Mouse (Mus musculus): Measurements from ENCODE around the gene Rab3b. TPM values are rescaled to one million over a fixed set of nuclear protein-coding genes. Genes with fewer than 3 reads are reported as not detected.

Gene Rab3b
- polyA plus RNA-seq, 1 experiment = 69.6 TPM

GRCm38 (mm10) chr4:108902886-108903285 is 24.0 kb downstream of the Rab3b start:
- DNase-seq (ENCODE audit: low read depth) = no peak
- TF ChIP-seq CTCF (IDR thresholded peaks at IDR 0.05; ENCODE audit: borderline replicate concordance, extremely low read depth, insufficient read depth, insufficient read length) (no peak), POLR2A (IDR thresholded peaks at IDR 0.05; ENCODE audit: borderline replicate concordance, extremely low read depth, insufficient read depth, insufficient read length, poor library complexity, severe bottlenecking) (no peak)

GRCm38 (mm10) chr4:108903346-108903745 is 24.5 kb downstream of the Rab3b start:
- no peak for DNase-seq (ENCODE audit: low read depth)
- no peak for TF ChIP-seq POLR2A (IDR thresholded peaks at IDR 0.05; ENCODE audit: borderline replicate concordance, extremely low read depth, insufficient read depth, insufficient read length, poor library complexity, severe bottlenecking)
- TF ChIP-seq CTCF (IDR thresholded peaks at IDR 0.05; ENCODE audit: borderline replicate concordance, extremely low read depth, insufficient read depth, insufficient read length) = no peak

- TF ChIP-seq POLR2A (IDR thresholded peaks at IDR 0.05; ENCODE audit: borderline replicate concordance, extremely low read depth, insufficient read depth, insufficient read length, poor library complexity, severe bottlenecking) (no peak), CTCF (IDR thresholded peaks at IDR 0.05; ENCODE audit: borderline replicate concordance, extremely low read depth, insufficient read depth, insufficient read length) (no peak)
- no peak for DNase-seq (ENCODE audit: low read depth)
These were observed 25.2 kb downstream of the Rab3b start for GRCm38 (mm10) chr4:108904076-108904475.

- no peak for TF ChIP-seq CTCF (IDR thresholded peaks at IDR 0.05; ENCODE audit: borderline replicate concordance, extremely low read depth, insufficient read depth, insufficient read length)
- TF ChIP-seq POLR2A (IDR thresholded peaks at IDR 0.05; ENCODE audit: borderline replicate concordance, extremely low read depth, insufficient read depth, insufficient read length, poor library complexity, severe bottlenecking) = no peak
- no peak for DNase-seq (ENCODE audit: low read depth)
These were observed 25.9 kb downstream of the Rab3b start for GRCm38 (mm10) chr4:108904790-108905189.

GRCm38 (mm10) chr4:108905859-108906258 is 27.0 kb downstream of the Rab3b start:
- no peak for TF ChIP-seq CTCF (IDR thresholded peaks at IDR 0.05; ENCODE audit: borderline replicate concordance, extremely low read depth, insufficient read depth, insufficient read length)
- no peak for TF ChIP-seq POLR2A (IDR thresholded peaks at IDR 0.05; ENCODE audit: borderline replicate concordance, extremely low read depth, insufficient read depth, insufficient read length, poor library complexity, severe bottlenecking)
- peak; percentile 80 for DNase-seq (ENCODE audit: low read depth)

DNA sequence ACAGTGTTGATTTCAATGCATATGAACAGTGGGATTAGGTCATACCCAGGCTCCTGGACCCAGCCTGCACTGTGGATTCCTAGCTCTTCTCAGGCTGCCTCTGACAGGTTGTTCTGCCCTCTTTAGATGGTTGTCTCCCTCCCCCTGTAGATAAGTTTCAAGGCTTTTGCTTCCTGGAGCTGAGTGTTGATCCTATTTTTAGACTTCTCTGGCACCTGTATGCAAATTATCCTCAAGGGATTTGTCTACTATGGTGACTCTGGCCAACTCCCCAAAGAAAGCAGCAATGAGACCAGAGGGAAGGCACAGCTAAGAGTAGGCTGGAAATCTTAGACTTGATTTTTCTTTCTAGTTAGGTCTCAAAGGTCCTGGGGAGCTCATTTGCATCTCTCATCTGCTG is 28.6 kb downstream of the Rab3b start:
- no peak for TF ChIP-seq CTCF (IDR thresholded peaks at IDR 0.05; ENCODE audit: borderline replicate concordance, extremely low read depth, insufficient read depth, insufficient read length)
- TF ChIP-seq POLR2A (IDR thresholded peaks at IDR 0.05; ENCODE audit: borderline replicate concordance, extremely low read depth, insufficient read depth, insufficient read length, poor library complexity, severe bottlenecking) = no peak

GRCm38 (mm10) chr4:108909872-108910425 is 31.1 kb downstream of the Rab3b start:
- TF ChIP-seq POLR2A (IDR thresholded peaks at IDR 0.05; ENCODE audit: borderline replicate concordance, extremely low read depth, insufficient read depth, insufficient read length, poor library complexity, severe bottlenecking) = no peak
- TF ChIP-seq CTCF (IDR thresholded peaks at IDR 0.05; ENCODE audit: borderline replicate concordance, extremely low read depth, insufficient read depth, insufficient read length) = no peak
- DNase-seq (ENCODE audit: low read depth) = no peak

More for the DNA sequence above, 28.6 kb downstream of the Rab3b start:
- DNase-seq (ENCODE audit: low read depth) = peak; percentile 24

DNA sequence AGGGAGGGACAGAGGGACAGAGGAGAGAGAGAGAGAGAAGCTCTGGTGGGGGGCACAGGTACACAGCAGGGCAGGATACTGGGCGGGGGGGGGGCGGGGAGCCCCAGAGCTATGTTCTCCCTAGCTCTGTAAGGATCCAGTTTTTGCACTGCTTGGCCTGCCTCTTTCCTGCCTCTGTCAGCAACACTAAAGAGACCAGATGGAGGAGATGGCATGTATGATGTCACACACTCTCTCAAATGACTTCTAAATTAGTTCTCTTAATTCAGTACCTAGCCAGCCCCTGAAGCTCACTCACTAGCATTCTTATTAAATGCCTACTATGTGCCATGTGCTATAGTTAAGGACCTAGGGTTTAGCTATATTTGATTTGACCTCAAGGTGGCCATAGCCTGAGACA is 33.0 kb downstream of the Rab3b start:
- TF ChIP-seq CTCF (IDR thresholded peaks at IDR 0.05; ENCODE audit: borderline replicate concordance, extremely low read depth, insufficient read depth, insufficient read length) = no peak
- no peak for DNase-seq (ENCODE audit: low read depth)

DNA sequence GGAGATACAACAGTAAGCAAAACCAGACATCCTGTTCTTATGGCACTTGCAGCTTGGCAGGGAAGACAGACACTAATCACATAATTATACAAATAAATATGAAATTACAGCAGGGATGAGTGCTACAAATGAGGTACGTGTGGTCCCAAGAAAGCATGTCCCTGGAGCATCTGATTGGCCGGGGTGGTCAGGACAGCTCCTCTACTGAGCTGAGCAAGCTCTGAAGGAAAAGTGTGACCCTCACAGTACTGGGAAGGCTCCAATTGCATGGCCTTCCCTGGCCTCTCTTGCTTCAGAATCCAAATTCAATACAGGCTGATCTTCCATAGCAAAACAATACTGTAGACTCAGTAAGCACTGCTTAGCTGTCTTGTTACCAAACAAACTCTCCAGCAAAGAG is 34.3 kb downstream of the Rab3b start:
- DNase-seq (ENCODE audit: low read depth) = no peak
- no peak for TF ChIP-seq POLR2A (IDR thresholded peaks at IDR 0.05; ENCODE audit: borderline replicate concordance, extremely low read depth, insufficient read depth, insufficient read length, poor library complexity, severe bottlenecking)
- TF ChIP-seq CTCF (IDR thresholded peaks at IDR 0.05; ENCODE audit: borderline replicate concordance, extremely low read depth, insufficient read depth, insufficient read length) = no peak

- TF ChIP-seq CTCF (IDR thresholded peaks at IDR 0.05; ENCODE audit: borderline replicate concordance, extremely low read depth, insufficient read depth, insufficient read length) (no peak), POLR2A (IDR thresholded peaks at IDR 0.05; ENCODE audit: borderline replicate concordance, extremely low read depth, insufficient read depth, insufficient read length, poor library complexity, severe bottlenecking) (no peak)
- DNase-seq (ENCODE audit: low read depth) = no peak
These were observed 35.5 kb downstream of the Rab3b start for GRCm38 (mm10) chr4:108914391-108914790.

- DNase-seq (ENCODE audit: low read depth) = no peak
- TF ChIP-seq CTCF (IDR thresholded peaks at IDR 0.05; ENCODE audit: borderline replicate concordance, extremely low read depth, insufficient read depth, insufficient read length) (no peak), POLR2A (IDR thresholded peaks at IDR 0.05; ENCODE audit: borderline replicate concordance, extremely low read depth, insufficient read depth, insufficient read length, poor library complexity, severe bottlenecking) (no peak)
These were observed 36.2 kb downstream of the Rab3b start for GRCm38 (mm10) chr4:108915101-108915500.

GRCm38 (mm10) chr4:108917654-108918053 is 38.8 kb downstream of the Rab3b start:
- DNase-seq (ENCODE audit: low read depth) = no peak
- TF ChIP-seq CTCF (IDR thresholded peaks at IDR 0.05; ENCODE audit: borderline replicate concordance, extremely low read depth, insufficient read depth, insufficient read length) (no peak), POLR2A (IDR thresholded peaks at IDR 0.05; ENCODE audit: borderline replicate concordance, extremely low read depth, insufficient read depth, insufficient read length, poor library complexity, severe bottlenecking) (no peak)
